Mouse (Mus musculus) forebrain, embryonic 15.5 days (tissue): ENCODE results near the gene Itsn1. TPM values are rescaled to one million over a fixed set of nuclear protein-coding genes. Genes with fewer than 3 reads are reported as not detected.
A peak's percentile ranks its signal among the peaks of the same experiment; 100 is the strongest.

Source experiments
- ATAC-seq: fragments of 200-750 bp; cut with Nextera tagmentation; replicated peaks from 2 replicates; pipeline ENCODE4 v1.8.0; 2017; ENCODE audit warnings: mild to moderate bottlenecking, moderate TSS enrichment, moderate library complexity
- H3K27ac ChIP-seq: fragments of 300-500 bp; sonication (generic); replicated peaks from 2 replicates; pipeline ENCODE4 v1.5.1; 2015; ENCODE audit warnings: mild to moderate bottlenecking, inconsistent platforms
- H3K27me3 ChIP-seq: fragments of 300-500 bp; sonication (generic); 2 replicates; pipeline ENCODE4 v1.6.1; 2015; ENCODE audit warnings: inconsistent platforms
- H3K36me3 ChIP-seq: fragments of 300-500 bp; sonication (generic); 2 replicates; pipeline ENCODE4 v1.6.1; 2015; ENCODE audit warnings: mild to moderate bottlenecking, inconsistent platforms
- H3K4me1 ChIP-seq: fragments of 300-500 bp; sonication (generic); 2 replicates; pipeline ENCODE4 v1.6.1; 2015; ENCODE audit warnings: inconsistent platforms
- H3K4me2 ChIP-seq: fragments of 300-500 bp; sonication (generic); replicated peaks from 2 replicates; pipeline ENCODE4 v1.6.1; 2015; ENCODE audit warnings: mild to moderate bottlenecking, inconsistent platforms
- H3K4me3 ChIP-seq: fragments of 300-500 bp; sonication (generic); 2 replicates; pipeline ENCODE4 v1.5.1; 2015; ENCODE audit warnings: mild to moderate bottlenecking, inconsistent platforms
- H3K9ac ChIP-seq: fragments of 300-500 bp; sonication (generic); replicated peaks from 2 replicates; pipeline ENCODE4 v1.6.1; 2015; ENCODE audit warnings: mild to moderate bottlenecking, inconsistent platforms
- H3K9me3 ChIP-seq: fragments of 300-500 bp; sonication (generic); 2 replicates; pipeline ENCODE4 v1.6.1; 2016; ENCODE audit warnings: inconsistent platforms
- WGBS: fragments of 180-500 bp; shearing (Covaris S2); methylation state at CpG from one replicate; pipeline ENCODE4 v1.1.7; 2015; ENCODE audit warnings: mixed read lengths; 5-methylcytosine and 5-hydroxymethylcytosine counted together
- polyA plus RNA-seq: library from polyadenylated mRNA; unstranded; fragments of >200 nt; fragmentation: Nextera tagmentation; extraction: Ambion mirVana; gene quantifications from 2 replicates; pipeline ENCODE4 v1.2.1, GENCODE M21; 2015

Itsn1 gene
- polyA plus RNA-seq, 1 experiment from 2014 or later: 86.7 TPM

DNA sequence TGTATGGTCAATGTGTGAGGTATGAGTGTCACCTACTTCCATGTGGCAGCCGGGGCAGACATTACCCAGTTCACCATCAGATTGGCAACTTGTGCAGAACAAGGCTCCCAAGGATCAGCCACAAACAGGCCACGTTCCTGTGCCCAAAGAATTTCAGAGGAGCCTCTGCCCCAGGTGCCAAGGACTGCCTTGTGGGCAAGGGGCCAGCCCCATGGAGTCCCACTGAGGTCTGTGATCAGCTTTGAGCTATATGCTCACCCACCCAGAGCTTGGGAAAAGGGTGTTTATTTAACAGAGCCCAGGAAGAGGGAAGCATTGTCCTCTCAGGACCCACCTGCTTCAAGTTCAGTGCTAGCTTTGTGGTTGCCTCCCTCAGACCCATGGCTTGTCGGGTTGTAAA lies 159.3 kb downstream of the Itsn1 start:
- H3K4me2 ChIP-seq: no peak overlapping the region
- no peak for ATAC-seq
- 78% methylated on average over 3 of the region's 3 CpGs for WGBS
- H3K9me3 ChIP-seq: no peaks in the 10 kb centered on the region
- peaks cover 16% of the 10 kb centered on the region; the same call in 1 of the 2 replicates for H3K4me1 ChIP-seq
- H3K27me3 ChIP-seq: no peaks in the 10 kb centered on the region
- H3K9ac ChIP-seq: no peak overlapping the region
- 0 out of 2 replicates have a peak, but pooled peaks cover 4% of the 10 kb centered on the region for H3K36me3 ChIP-seq
- H3K27ac ChIP-seq: no peak overlapping the region
- H3K4me3 ChIP-seq: no peak overlapping the region

DNA sequence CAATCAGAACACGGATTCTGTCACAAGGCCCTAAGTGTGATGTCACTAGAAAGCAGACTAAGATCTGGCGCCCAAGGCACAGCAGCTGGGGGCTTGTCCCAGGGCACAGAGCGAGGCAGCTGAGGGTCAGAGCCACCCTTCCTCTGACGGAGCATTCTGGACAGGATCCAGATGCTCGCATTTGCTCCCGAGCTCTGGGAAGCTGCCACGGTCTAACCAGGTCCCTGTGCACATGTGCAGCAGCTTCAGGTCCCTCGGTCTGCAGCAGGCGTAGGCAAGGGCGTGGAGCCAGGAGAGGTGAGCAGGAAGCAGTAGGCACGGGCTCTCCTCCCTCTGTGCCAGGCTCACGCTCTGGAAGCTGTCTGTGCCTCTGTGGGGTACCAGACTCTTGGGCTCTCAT lies 160.8 kb downstream of the Itsn1 start:
- ATAC-seq: 0 out of 2 replicates have a peak, but pooled peaks have one; percentile 27
- H3K36me3 ChIP-seq: peaks cover 8% of the 10 kb centered on the region; the same call in 1 of the 2 replicates
- H3K9ac ChIP-seq: no peak overlapping the region
- peak overlapping the region; percentile 44 for H3K27ac ChIP-seq
- H3K9me3 ChIP-seq: no peaks in the 10 kb centered on the region
- no peak overlapping the region for H3K4me3 ChIP-seq
- WGBS: 56% methylated on average over 12 of the region's 12 CpGs
- peaks cover 16% of the 10 kb centered on the region; the same call in 1 of the 2 replicates for H3K4me1 ChIP-seq
- H3K4me2 ChIP-seq: no peak overlapping the region
- no peaks in the 10 kb centered on the region for H3K27me3 ChIP-seq

DNA sequence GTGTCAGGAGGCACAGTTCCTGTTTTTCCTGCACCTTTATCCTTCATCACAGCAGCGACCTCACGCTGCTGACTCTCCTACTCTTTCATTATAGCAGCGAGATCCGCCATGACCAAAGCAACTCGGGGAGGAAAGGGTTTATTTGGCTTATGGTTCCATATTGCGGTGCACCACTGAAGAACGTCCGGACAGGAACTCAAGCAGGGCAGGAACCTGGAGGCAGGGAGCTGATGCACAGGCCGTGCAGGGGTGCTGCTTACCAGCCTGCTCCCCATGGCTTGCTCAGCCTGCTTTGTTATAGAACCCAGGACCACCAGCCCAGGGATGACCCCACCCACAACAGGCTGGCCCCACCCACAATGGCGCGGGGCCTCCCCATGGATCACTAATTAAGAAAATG lies 162.1 kb downstream of the Itsn1 start:
- ATAC-seq: no peak
- 83% methylated on average over 11 of the region's 11 CpGs for WGBS
- H3K4me2 ChIP-seq: no peak overlapping the region
- H3K27me3 ChIP-seq: no peaks in the 10 kb centered on the region
- no peak overlapping the region for H3K4me3 ChIP-seq
- no peak overlapping the region for H3K9ac ChIP-seq
- peaks cover 14% of the 10 kb centered on the region; the same call in 1 of the 2 replicates for H3K4me1 ChIP-seq
- H3K36me3 ChIP-seq: peaks cover 8% of the 10 kb centered on the region; the same call in 1 of the 2 replicates
- no peaks in the 10 kb centered on the region for H3K9me3 ChIP-seq
- H3K27ac ChIP-seq: no peak overlapping the region

DNA sequence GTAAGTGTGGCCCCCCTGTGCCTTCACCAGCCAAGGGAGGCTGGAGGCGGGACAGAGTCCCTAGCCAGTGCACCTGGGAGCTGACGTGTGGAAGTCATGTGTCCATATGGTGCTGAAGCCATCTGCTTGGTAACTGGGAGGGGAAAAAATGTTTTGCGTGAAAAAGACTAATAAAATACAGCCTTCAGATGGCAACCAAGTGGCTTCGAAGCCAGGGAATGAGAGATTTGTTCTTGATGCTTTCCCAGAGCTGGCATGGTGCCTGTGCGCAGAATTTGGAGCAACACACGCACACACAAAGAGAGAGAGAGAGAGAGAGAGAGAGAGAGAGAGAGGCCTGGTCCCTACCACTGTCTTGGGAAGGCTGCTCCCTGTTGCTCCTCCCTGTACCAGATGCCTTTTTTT lies 167.3 kb downstream of the Itsn1 start:
- H3K4me2 ChIP-seq: no peak overlapping the region
- H3K4me1 ChIP-seq: peaks cover 35% of the 10 kb centered on the region
- H3K4me3 ChIP-seq: no peak overlapping the region
- H3K9me3 ChIP-seq: no peaks in the 10 kb centered on the region
- peaks cover 7% of the 10 kb centered on the region; the same call in 1 of the 2 replicates for H3K36me3 ChIP-seq
- H3K27ac ChIP-seq: peak overlapping the region; percentile 92
- no peaks in the 10 kb centered on the region for H3K27me3 ChIP-seq
- 0 out of 2 replicates have a peak overlapping the region, but pooled peaks have one; percentile 6 for H3K9ac ChIP-seq
- ATAC-seq: peak; percentile 86
- 33% methylated on average over 6 of the region's 6 CpGs for WGBS

DNA sequence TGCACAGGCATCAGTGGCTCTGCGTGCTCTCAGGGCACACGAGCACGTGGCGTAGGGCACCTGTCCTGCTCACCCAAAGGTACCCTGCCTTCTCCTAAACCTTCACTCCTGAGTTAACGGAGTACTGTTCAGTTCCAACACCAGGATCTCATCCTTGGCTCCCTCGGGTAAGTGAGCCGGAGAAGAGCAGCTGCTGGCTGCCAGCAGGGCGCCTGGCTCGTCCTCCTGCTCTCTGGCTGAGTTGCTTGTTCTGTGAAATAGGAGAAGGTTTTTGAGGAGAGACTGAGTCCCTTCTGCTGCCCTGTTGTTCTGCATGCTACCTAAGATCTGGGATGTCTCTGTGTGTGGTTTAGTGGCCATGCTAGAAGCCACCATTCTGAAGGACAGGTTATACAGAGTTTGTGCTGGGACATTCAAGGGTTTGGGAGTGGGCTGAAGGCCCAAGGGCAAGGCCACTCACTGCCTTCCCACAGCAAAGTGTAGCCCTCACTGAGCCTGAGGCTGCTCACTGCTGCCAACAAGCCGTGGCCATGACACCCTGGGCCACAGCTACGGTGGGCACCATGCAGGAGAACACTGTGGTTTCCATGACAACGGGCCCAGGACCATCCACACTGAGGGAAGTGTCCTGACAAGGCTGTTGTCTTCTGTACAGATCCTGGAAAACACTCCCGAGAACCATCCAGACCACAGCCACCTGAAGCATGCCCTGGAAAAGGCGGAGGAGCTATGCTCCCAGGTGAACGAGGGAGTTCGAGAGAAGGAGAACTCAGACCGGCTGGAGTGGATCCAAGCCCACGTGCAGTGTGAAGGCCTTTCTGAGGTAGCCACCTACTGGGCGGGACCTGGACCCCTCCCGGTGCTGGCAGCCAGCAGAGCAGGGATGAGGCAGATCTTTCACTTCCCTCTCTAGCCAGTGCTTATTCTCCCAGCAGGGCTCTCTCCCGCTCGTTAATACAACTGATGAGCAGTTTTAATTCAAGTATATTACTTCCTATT lies 170.1 kb downstream of the Itsn1 start:
- ATAC-seq: no peak
- no peaks in the 10 kb centered on the region for H3K9me3 ChIP-seq
- H3K27ac ChIP-seq: peak overlapping the region; percentile 92
- peaks cover 35% of the 10 kb centered on the region for H3K4me1 ChIP-seq
- no peak overlapping the region for H3K4me3 ChIP-seq
- no peak overlapping the region for H3K9ac ChIP-seq
- H3K27me3 ChIP-seq: no peaks in the 10 kb centered on the region
- 51% methylated on average over 22 of the region's 22 CpGs for WGBS
- H3K36me3 ChIP-seq: peaks cover 15% of the 10 kb centered on the region
- no peak overlapping the region for H3K4me2 ChIP-seq

DNA sequence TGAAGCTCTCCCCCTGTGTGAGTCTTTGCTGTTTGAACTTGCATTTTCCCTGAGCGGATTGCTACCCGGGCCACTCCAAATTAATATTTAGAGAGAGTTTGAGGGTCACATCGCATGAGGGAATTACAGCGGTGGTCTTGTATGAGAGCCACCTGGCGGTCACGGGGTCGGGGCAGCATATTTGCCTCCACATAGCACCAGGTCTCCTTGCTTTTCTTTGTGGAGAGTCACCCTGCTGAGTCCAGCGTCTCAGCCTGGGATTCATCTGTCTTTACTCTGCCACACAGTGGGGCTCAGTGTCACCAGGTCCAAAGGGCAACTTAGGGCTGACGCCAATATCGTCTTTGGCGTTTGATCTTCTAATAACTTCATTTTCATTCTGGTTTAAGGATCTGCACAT lies 171.2 kb downstream of the Itsn1 start:
- H3K9ac ChIP-seq: no peak overlapping the region
- ATAC-seq: no peak
- WGBS: 68% methylated on average over 11 of the region's 11 CpGs

DNA sequence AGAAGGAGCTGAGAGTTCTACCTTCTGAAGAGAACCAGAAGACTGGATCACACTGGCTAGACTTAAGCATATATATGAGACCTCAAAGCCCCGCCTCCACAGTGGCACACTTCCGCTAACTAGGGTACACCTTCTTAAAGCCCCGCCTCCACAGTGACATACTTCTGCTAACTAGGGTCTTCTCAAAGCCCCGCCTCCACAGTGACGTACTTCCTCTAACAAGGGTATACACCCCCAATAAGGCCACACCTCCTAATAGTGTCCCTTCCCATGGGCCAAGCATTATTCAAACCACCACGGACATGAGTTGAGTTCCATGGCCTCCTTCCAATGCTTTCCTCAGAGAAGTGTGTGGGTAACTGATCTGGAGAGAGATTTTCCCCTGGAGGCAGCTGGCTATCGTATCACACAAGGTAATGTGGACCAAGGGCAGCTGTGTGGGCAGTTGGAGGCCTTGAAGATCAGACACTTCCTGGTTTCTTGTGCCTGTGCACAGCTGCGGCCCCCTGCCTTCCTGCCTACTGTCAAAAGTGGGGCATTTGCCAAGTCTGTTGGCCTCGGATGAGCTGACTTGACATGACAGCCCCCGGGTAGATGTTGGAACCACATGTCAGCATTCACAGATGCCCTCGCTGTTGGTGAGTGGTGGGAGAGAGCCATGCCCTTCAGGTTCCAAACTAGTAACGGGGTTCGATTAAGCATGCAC lies 174.9 kb downstream of the Itsn1 start:
- Histone ChIP-seq H3K27ac (no peak overlapping the region), H3K9me3 (no peaks in the 10 kb centered on the region), H3K9ac (no peak overlapping the region), H3K36me3 (peaks cover 19% of the 10 kb centered on the region), H3K27me3 (no peaks in the 10 kb centered on the region), H3K4me3 (no peak overlapping the region), H3K4me1 (peaks cover 25% of the 10 kb centered on the region), H3K4me2 (no peak overlapping the region)
- 86% methylated on average over 13 of the region's 13 CpGs for WGBS
- no peak for ATAC-seq

More for the DNA sequence above, 171.2 kb downstream of the Itsn1 start:
- peaks cover 20% of the 10 kb centered on the region for H3K36me3 ChIP-seq
- H3K27me3 ChIP-seq: no peaks in the 10 kb centered on the region
- H3K4me1 ChIP-seq: peaks cover 35% of the 10 kb centered on the region
- H3K27ac ChIP-seq: peak overlapping the region; percentile 92
- H3K9me3 ChIP-seq: no peaks in the 10 kb centered on the region
- H3K4me3 ChIP-seq: no peak overlapping the region
- no peak overlapping the region for H3K4me2 ChIP-seq

DNA sequence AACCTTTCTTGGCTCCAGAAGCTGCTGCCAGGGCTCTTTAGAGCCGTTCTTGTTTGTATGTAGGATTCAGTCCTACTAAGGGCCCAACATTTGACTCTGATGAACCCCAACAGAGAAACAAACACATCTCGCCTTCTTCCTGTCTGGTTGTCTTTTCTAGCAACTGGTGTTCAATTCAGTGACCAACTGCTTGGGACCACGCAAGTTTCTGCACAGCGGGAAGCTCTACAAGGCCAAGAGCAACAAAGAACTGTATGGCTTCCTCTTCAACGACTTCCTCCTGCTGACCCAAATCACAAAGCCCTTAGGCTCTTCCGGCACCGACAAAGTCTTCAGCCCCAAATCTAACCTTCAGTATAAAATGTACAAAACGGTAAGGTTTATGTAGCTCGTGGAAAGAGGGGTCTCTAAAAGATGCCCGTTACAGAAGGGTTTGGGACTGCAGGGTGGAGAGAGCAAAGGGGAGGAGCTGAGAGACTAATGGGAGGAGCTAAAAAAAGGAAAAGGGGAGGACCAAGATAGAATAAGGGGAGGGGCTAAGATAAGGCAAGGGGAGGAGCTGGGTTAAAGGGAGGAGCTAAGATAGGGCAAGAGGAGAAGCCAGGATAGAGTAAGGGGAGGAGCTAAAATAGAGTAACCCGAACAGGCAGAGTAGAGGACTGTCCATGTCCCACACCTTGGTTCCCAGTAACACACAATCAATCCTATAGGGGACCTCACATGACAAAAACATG lies 176.2 kb downstream of the Itsn1 start:
- 80% methylated on average over 11 of the region's 11 CpGs for WGBS

DNA sequence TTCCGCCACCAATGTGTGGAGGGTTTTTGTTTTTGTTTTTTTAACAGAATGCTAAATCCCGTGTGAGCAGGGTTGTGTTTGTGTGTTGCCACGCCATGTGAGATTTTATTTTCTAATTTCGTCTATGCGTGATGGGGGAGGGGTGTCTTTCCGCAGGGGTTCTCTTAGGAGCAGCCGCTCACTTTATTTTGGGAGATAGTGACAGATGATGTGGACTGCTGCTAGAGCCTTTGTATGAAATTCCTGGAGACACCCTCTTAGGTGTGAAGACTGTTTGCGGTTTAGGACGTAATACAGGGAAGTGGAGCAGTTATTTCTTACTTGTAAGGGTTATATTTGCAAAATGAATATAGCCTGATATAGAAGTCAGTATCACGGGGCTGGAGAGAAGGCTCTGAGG lies 176.9 kb downstream of the Itsn1 start:
- peak overlapping the region; percentile 96 for H3K27ac ChIP-seq
- 81% methylated on average over 10 of the region's 10 CpGs for whole genome bisulfite sequencing
- no peaks in the 10 kb centered on the region for H3K9me3 ChIP-seq
- no peak overlapping the region for H3K9ac ChIP-seq
- H3K36me3 ChIP-seq: peaks cover 19% of the 10 kb centered on the region
- H3K4me3 ChIP-seq: no peak overlapping the region
- H3K4me2 ChIP-seq: no peak overlapping the region
- ATAC-seq: no peak
- peaks cover 19% of the 10 kb centered on the region for H3K4me1 ChIP-seq
- H3K27me3 ChIP-seq: no peaks in the 10 kb centered on the region

More for the DNA sequence above, 176.2 kb downstream of the Itsn1 start:
- Histone ChIP-seq H3K27me3 (no peaks in the 10 kb centered on the region), H3K9ac (no peak overlapping the region), H3K4me2 (no peak overlapping the region), H3K4me3 (no peak overlapping the region), H3K4me1 (peaks cover 19% of the 10 kb centered on the region), H3K36me3 (peaks cover 19% of the 10 kb centered on the region), H3K27ac (peak overlapping the region; percentile 96), H3K9me3 (no peaks in the 10 kb centered on the region)
- ATAC-seq: no peak

DNA sequence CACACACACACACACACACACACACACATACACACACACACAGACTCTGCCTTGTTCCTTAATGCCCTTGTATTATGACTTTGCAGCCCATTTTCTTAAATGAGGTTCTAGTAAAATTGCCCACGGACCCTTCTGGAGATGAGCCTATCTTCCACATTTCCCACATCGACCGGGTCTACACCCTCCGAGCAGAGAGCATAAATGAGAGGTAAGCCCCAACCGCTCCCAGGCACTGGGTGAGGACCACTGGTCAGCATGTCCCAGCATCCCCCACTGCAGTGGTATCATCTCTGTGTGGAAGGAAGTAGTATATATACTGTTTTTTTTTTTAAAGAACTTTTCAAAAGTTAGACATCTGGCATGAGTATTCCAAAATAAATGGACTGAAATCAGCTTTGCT lies 177.6 kb downstream of the Itsn1 start:
- Histone ChIP-seq H3K4me1 (peaks cover 19% of the 10 kb centered on the region), H3K9ac (no peak overlapping the region), H3K9me3 (no peaks in the 10 kb centered on the region), H3K36me3 (peaks cover 19% of the 10 kb centered on the region), H3K27ac (peak overlapping the region; percentile 96), H3K27me3 (no peaks in the 10 kb centered on the region), H3K4me2 (no peak overlapping the region), H3K4me3 (no peak overlapping the region)
- ATAC-seq: no peak
- WGBS: 81% methylated on average over 5 of the region's 5 CpGs

DNA sequence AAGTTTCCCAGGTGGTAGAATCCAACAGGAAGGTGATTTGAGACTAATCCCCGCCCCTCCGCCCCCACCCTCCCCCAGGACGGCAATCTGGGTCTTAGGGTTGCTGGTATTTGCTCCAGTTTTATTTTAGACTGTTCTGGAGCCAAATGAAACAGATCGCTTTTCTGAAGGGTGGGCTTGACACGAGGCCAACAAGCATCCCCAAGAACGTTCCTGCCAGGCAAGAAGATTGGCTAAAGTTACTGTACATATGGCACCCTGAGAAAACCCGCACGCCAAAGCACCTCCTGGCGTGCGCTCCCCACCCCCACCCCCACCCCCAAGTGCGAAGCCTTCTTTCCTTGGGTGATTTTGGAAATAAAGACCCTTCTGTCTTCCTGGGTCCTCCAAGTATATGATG lies 178.1 kb downstream of the Itsn1 start:
- WGBS: 57% methylated on average over 11 of the region's 11 CpGs
- no peak overlapping the region for H3K9ac ChIP-seq
- no peaks in the 10 kb centered on the region for H3K27me3 ChIP-seq
- peak overlapping the region; percentile 96 for H3K27ac ChIP-seq
- H3K9me3 ChIP-seq: no peaks in the 10 kb centered on the region
- H3K4me2 ChIP-seq: no peak overlapping the region
- H3K36me3 ChIP-seq: peaks cover 22% of the 10 kb centered on the region
- no peak overlapping the region for H3K4me3 ChIP-seq
- peak; percentile 74 for ATAC-seq
- H3K4me1 ChIP-seq: peaks cover 19% of the 10 kb centered on the region
